Mouse (Mus musculus) lung, adult 18-20 months (tissue): ENCODE data around the gene Agtrap.
"Not testable (repeated sequence)": the region's sequence is repeated elsewhere in the genome, so short reads cannot be mapped to it uniquely, and the experiment has no call there.

ENCODE experiments used
- DNase-seq, 2 experiments: peaks; one replicate each; pipeline ENCODE4 v3.0.0; 2022; ENCODE audit warnings: mixed read lengths in 2 of 2

Gene Agtrap

GRCm38 (mm10) chr4:148087907-148088527, at the start of gene Agtrap:
Gene Agtrap (minus strand): TSS chr4:148088031.
- DNase-seq: peak; percentile 96

- DNase-seq: no peak
These were observed 49.7 kb upstream of the Agtrap start for GRCm38 (mm10) chr4:148137503-148137902.

- no peak for DNase-seq
These were observed 47.2 kb upstream of the Agtrap start for GRCm38 (mm10) chr4:148134988-148135387.

- DNase-seq: no peak
These were observed 43.8 kb upstream of the Agtrap start for GRCm38 (mm10) chr4:148131497-148132081.

- peak; percentile 50 to 60 for DNase-seq
These were observed 43.0 kb upstream of the Agtrap start, which contains the start of gene Draxin for GRCm38 (mm10) chr4:148130561-148131413. Gene Draxin (minus strand): TSS chr4:148130698.

GRCm38 (mm10) chr4:148130133-148130532, 42.3 kb upstream of the Agtrap start, which contains the start of gene Mad2l2:
Gene Mad2l2 (plus strand): TSS chr4:148130384.
- no peak for DNase-seq

GRCm38 (mm10) chr4:148128672-148129071, 40.8 kb upstream of the Agtrap start:
- DNase-seq: no peak

GRCm38 (mm10) chr4:148128241-148128640, 40.4 kb upstream of the Agtrap start:
- DNase-seq: no peak

GRCm38 (mm10) chr4:148122694-148123066, 34.8 kb upstream of the Agtrap start:
- no peak for DNase-seq

- DNase-seq: no peak
These were observed 34.3 kb upstream of the Agtrap start for GRCm38 (mm10) chr4:148121982-148122693.

- DNase-seq: no peak
These were observed 33.5 kb upstream of the Agtrap start for GRCm38 (mm10) chr4:148121362-148121761.

- DNase-seq: no peak
These were observed 32.7 kb upstream of the Agtrap start for GRCm38 (mm10) chr4:148120555-148120954.

- not testable (repeated sequence) for DNase-seq
These were observed 31.7 kb upstream of the Agtrap start for GRCm38 (mm10) chr4:148119578-148119977.

- DNase-seq: no peak
These were observed 29.6 kb upstream of the Agtrap start for GRCm38 (mm10) chr4:148117392-148117791.

- DNase-seq: no peak
These were observed 28.8 kb upstream of the Agtrap start for GRCm38 (mm10) chr4:148116657-148117056.

- DNase-seq: peak in 1 of 2 experiments; percentile 33
These were observed 27.6 kb upstream of the Agtrap start for GRCm38 (mm10) chr4:148115467-148115866.

GRCm38 (mm10) chr4:148114758-148115391, 27.0 kb upstream of the Agtrap start:
- peak; percentile 81 to 82 for DNase-seq

- DNase-seq: no peak
These were observed 24.7 kb upstream of the Agtrap start for GRCm38 (mm10) chr4:148112519-148112918.

GRCm38 (mm10) chr4:148109215-148109614, 21.4 kb upstream of the Agtrap start:
- no peak for DNase-seq

GRCm38 (mm10) chr4:148108565-148109100, 20.8 kb upstream of the Agtrap start:
- DNase-seq: no peak

- DNase-seq: no peak
These were observed 19.9 kb upstream of the Agtrap start for GRCm38 (mm10) chr4:148107621-148108291.

- no peak for DNase-seq
These were observed 16.3 kb upstream of the Agtrap start for GRCm38 (mm10) chr4:148104146-148104545.
